Mouse (Mus musculus): ENCODE results near the gene Tmem151b.
A peak's percentile ranks its signal among the peaks of the same experiment; 100 is the strongest.

Tmem151b gene

DNA sequence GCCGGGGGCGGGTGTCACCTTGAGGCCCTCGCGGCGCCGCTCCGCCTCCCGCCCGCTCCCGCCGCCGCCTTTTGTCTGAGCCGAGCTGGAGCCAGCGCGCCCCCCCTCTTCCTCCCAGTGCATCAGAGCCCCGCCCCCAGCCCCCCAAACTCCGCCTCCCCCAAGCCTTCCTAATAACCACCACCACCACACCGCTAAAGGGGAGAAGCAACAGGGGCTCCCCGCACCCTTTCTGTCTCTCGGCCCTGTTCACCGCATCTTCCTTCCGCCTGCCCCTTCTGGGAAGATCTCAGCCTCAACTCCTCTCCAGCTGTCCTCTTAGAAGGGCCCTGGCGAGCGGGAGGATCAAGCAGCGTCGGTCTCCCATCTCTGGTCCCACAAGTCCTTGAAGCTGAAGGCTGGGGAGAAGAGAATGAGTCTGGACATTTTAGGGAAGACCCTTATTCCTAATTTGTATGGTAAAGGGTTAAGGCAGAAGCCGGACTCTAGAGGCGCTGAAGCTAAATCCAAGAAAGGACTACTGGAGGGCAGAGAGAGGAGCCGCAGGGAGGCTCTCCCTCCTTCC, at the start of gene Tmem151b:
TSS of gene Tmem151b (minus strand) at position 61 of the 565 bp plus-strand sequence.
- no peak for DNase-seq (ENCODE audit: low read depth in 1 of 2, low spot score in 2 of 2)

DNA sequence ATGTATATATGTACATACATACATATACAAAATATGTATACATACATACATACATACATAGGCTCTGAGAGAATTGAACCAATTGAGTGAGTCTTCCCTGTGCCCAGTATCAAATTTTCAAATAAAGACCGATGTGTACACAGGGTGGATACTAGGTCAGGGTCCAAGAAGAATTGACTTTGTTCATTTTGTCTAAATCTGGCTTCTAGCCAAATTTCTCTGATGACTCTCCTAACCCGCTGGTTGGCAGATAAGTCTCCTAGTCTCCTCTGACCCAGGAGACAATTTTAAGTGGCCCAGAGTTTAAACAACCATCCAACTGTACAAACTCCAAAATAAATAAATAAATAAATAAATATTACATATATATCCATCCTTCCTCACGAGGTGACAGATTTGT, 49.4 kb upstream of the Tmem151b start:
- no peak for DNase-seq (ENCODE audit: low read depth in 1 of 2, low spot score in 2 of 2)

- DNase-seq (ENCODE audit: low read depth in 1 of 2, low spot score in 2 of 2) = no peak
Observed at GRCm38 (mm10) chr17:45598376-45598775, 48.9 kb upstream of the Tmem151b start.

- no peak for DNase-seq (ENCODE audit: low read depth in 1 of 2, low spot score in 2 of 2)
Observed at GRCm38 (mm10) chr17:45597787-45598186, 48.3 kb upstream of the Tmem151b start.

DNA sequence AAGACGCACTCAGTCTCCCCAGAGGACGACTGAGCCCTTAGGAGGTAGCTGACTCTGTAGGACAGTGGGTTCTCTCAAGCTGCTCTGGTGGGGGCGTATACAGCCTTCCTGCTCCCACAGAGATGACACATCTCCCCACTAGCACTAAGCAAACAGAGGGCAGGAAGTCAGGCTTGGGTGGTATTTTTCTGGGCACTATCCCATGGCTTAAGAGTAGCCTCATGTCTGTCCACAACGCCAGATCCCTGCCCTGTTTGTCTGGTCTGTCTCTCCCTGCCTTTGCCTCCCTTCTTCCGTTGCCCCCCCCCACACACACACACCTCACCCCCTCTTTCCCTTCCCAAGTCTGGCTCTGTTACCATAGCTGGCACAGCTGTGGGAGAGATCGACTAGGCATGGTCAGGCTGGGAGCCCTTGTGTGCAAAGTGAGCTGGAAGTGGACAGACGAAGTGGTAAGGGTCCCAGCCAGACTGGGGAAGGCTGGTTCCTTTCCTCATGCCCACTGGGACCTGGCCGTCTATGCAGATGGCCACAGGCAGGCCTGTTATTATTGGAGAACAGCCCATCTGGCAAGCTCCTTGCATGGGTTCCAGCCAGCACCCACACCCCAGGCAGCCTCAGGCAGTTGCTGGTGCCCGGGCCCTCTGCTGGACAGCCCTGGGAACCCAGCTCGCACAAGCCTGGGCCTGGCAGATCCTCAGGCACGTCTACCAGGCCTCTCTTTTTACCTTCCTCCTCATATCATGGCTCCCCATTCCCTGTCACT, 47.3 kb upstream of the Tmem151b start:
- DNase-seq (ENCODE audit: low read depth in 1 of 2, low spot score in 2 of 2) = peak in 1 of 2 experiments; percentile 42

- no peak for DNase-seq (ENCODE audit: low read depth in 1 of 2, low spot score in 2 of 2)
Observed at GRCm38 (mm10) chr17:45595736-45596390, 46.4 kb upstream of the Tmem151b start.

- peak in 1 of 2 experiments; percentile 37 for DNase-seq (ENCODE audit: low read depth in 1 of 2, low spot score in 2 of 2)
Observed at GRCm38 (mm10) chr17:45594881-45595735, 45.6 kb upstream of the Tmem151b start.

- no peak for DNase-seq (ENCODE audit: low read depth in 1 of 2, low spot score in 2 of 2)
Observed at GRCm38 (mm10) chr17:45594195-45594594, 44.7 kb upstream of the Tmem151b start.

DNA sequence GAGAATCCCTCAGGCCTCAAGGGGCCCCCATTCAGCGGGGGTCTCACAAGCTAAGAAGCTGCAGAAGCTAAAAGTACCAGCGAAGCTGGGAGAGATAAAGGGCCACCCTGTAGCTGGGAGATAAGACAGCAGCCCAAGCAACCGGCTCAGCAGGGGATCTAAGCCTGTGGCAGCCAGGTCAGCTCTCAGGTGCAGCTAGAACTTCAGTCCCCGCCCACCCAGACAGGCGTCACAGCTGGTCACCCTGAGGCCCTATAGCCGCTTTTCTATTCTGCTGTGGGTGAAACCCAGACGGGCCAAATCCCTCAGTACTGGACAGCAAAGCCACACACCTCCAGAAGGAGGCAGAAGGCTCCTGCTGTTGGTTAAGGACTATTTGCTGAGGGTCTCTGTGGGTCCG, 44.0 kb upstream of the Tmem151b start:
- no peak for DNase-seq (ENCODE audit: low read depth in 1 of 2, low spot score in 2 of 2)

GRCm38 (mm10) chr17:45592606-45593431, 43.3 kb upstream of the Tmem151b start:
- DNase-seq (ENCODE audit: low read depth in 1 of 2, low spot score in 2 of 2) = no peak

DNA sequence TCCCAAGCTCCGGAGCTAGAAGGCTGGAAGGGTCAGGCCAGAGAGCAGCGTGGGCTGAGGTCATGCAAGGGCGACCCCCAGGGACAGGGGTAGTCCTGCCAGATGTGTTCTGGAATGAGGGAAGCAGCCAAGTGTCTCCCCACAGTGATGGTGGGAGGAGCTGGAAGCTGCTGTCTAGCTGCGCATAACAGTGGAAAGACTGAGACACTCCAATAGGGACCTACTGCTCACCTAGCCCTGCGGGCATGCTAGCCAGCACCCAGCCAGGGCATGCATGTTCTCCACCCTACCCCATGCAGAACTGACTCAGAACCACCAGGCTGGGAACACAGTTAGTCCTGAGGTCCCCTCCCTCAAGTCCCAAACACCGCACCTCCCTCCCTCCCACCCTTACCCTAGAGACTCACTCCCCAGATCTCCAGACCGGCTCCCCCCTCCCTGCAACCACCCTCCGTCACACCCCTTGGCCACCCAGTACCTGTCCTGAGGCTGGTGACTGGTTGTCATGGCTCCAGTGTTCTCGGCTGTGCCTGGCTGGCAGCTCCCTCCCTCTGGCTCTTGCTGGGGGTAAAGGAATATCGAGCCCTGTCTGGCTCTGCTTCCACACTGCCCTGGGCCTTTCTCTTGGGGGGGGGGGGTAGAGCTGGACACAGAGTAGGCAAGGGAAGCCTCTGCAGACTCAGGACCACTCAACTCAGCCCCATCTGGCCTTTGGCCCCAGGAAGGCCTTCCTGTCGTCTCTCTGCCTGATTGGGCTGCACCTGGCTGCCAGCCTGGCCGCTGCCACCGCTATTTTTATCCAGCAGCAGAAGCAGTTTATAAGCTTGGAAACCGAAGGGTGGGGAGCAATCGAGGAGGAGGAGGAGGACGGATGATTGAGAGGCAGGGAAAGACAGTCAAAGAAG, 42.5 kb upstream of the Tmem151b start:
- no peak for DNase-seq (ENCODE audit: low read depth in 1 of 2, low spot score in 2 of 2)

DNA sequence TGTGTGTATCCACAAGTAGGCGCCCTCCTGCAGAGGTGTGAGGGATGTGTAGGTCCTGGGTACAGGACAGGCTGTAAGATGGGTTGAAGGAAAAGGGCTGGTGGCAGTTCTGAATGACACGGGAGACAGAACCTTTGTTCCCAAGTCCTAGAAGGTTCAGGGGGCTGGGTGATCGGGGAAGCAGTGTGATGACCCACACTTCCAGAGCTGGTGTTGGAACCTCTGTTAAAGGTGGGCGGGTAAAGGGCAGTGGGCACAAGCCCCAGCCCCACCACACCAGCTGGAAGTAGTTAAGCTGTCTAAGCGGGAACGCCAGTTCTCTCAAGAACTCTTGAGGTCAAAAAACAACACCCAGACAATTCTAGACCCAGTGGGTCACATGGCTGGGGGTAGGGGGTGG, 40.9 kb upstream of the Tmem151b start:
- DNase-seq (ENCODE audit: low read depth in 1 of 2, low spot score in 2 of 2) = no peak

- no peak for DNase-seq (ENCODE audit: low read depth in 1 of 2, low spot score in 2 of 2)
Observed at GRCm38 (mm10) chr17:45589844-45590243, 40.4 kb upstream of the Tmem151b start.

- no peak for DNase-seq (ENCODE audit: low read depth in 1 of 2, low spot score in 2 of 2)
Observed at GRCm38 (mm10) chr17:45589236-45589635, 39.8 kb upstream of the Tmem151b start.

- DNase-seq (ENCODE audit: low read depth in 1 of 2, low spot score in 2 of 2) = no peak
Observed at GRCm38 (mm10) chr17:45588370-45588769, 38.9 kb upstream of the Tmem151b start.

DNA sequence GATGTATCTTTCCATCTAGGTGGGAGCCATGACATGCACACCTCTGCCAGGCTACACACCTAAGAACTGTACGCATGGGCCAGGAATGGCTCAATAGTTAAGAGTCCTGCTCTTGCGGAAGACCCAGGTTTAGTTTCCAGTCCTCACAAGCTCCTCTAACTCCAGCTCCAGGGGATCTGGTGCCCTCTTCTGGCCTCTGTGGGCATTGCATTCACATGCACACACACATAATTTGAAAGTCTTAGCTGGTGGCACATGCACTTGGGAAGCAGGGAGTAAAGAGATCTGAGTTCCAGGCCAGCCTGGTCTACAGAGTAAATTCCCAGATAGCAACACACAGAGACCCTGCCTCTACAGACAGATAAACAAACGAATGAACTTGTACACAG, 37.0 kb upstream of the Tmem151b start:
- DNase-seq (ENCODE audit: low read depth in 1 of 2, low spot score in 2 of 2) = no peak

DNA sequence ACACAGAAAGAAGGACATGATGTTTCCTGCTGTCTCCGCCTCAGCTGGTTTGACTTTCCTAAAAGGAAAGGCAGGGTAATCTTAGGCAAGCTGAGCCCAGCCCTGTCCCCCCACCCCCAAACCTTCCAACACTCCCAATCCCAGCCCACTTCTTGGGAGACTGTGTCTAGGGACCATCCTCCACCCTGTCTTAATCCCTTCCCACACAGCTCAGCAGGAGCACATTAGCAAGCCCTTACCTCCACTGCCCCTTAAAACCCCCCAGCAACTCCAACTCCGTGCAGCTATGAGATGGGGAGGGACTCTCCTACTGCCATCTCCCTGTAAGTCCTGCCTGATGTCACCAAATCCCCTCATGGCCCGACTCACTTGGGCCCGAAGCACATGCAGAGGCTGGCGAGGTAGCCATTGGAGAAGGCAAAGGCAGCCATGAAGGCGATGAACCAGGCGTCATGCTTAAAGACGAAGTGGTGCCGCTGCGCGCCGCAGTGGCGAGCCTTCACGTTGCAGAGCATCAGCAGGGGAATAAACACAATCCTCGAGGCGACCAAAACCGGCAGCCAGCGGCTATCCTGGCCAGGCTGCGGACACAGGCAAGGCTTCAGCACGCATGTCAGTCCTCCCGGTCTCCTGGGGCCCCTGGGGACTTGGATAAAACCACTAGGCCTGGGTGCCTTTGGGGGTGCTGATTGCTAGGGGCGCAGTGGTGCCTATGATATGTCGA, 36.4 kb upstream of the Tmem151b start:
- no peak for DNase-seq (ENCODE audit: low read depth in 1 of 2, low spot score in 2 of 2)

DNA sequence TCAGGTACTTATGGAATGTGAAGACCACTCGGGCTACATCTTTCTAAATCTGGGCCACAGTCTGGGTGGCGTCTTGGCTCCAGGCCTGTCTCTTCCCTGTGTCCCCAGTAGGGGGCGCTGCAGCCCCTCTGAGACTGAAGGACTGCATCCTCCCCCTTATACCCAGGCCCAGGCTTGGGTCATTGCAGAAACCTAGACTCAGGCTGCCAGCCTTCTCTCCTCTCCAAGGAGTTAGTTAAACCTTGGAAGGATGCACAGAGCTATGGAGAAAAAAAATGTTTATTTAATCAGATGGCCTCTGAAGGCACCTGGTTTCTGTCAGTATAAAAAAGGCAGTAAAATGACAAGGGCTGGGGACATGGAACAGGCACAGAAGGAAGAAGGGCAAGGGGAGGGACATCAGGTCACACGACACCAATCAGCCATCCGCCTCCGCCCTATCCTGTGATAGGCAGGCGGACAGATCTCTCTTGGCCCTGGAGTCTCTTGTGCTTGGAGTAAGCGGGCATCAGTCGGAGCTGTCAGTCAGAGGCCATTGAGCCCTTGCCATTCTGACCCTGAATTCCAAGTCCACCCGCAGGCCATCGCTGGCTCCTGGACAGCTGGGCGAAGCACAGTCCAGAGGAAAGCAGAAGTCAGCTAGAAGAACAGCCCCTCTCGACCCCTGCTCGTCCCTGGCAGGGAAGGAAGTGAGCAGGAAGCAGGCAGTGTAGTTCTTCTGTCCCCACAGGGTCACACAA, 35.6 kb upstream of the Tmem151b start:
- DNase-seq (ENCODE audit: low read depth in 1 of 2, low spot score in 2 of 2) = peak in 1 of 2 experiments; percentile 50

All from monocyte, adult 2 months (primary cell).